Mouse (Mus musculus): ENCODE measurements around the gene Gm1123.

DNA sequence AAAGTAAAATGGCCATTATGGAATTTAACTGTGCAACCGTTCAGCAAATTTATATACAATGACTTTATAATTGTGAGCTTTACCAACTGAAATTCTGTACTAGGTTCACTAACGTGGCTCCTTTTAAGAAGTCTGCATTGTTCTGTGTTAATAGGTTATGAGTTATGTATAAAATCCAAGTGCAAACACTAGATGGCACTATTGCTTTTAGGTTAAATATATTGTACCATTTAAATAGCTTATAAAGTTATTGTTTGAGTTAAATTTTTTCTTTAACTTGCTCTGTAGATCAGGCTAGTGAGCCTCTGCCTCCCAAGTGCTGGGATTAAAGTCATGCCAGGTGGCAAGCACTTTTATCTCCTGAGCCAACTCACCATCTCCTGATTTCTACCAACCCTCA, 28.7 kb upstream of the Gm1123 start:
- TF ChIP-seq POLR2A (IDR thresholded peaks at IDR 0.05; ENCODE audit: low read depth, low read length) = no peak
- TF ChIP-seq CTCF (conservative IDR thresholded peaks at IDR 0.05; ENCODE audit: insufficient read depth, insufficient read length, low read depth, low read length) = no peak
